Mouse (Mus musculus): ENCODE measurements around the gene 2310030G06Rik.

2310030G06Rik gene

GRCm38 (mm10) chr9:50700921-50701691, 45.2 kb downstream of the 2310030G06Rik start:
- no peak for DNase-seq (ENCODE audit: low spot score)

GRCm38 (mm10) chr9:50698418-50699409, 47.6 kb downstream of the 2310030G06Rik start:
- DNase-seq (ENCODE audit: low spot score), result no peak

- no peak for DNase-seq (ENCODE audit: low spot score)
Observed at GRCm38 (mm10) chr9:50697706-50698041, 48.7 kb downstream of the 2310030G06Rik start.

GRCm38 (mm10) chr9:50696851-50697705, 49.3 kb downstream of the 2310030G06Rik start:
- DNase-seq (ENCODE audit: low spot score), result no peak

GRCm38 (mm10) chr9:50695153-50695552, 51.2 kb downstream of the 2310030G06Rik start:
- DNase-seq (ENCODE audit: low spot score), result no peak

- DNase-seq (ENCODE audit: low spot score), result no peak
Observed at GRCm38 (mm10) chr9:50693631-50694030, 52.7 kb downstream of the 2310030G06Rik start.

DNA sequence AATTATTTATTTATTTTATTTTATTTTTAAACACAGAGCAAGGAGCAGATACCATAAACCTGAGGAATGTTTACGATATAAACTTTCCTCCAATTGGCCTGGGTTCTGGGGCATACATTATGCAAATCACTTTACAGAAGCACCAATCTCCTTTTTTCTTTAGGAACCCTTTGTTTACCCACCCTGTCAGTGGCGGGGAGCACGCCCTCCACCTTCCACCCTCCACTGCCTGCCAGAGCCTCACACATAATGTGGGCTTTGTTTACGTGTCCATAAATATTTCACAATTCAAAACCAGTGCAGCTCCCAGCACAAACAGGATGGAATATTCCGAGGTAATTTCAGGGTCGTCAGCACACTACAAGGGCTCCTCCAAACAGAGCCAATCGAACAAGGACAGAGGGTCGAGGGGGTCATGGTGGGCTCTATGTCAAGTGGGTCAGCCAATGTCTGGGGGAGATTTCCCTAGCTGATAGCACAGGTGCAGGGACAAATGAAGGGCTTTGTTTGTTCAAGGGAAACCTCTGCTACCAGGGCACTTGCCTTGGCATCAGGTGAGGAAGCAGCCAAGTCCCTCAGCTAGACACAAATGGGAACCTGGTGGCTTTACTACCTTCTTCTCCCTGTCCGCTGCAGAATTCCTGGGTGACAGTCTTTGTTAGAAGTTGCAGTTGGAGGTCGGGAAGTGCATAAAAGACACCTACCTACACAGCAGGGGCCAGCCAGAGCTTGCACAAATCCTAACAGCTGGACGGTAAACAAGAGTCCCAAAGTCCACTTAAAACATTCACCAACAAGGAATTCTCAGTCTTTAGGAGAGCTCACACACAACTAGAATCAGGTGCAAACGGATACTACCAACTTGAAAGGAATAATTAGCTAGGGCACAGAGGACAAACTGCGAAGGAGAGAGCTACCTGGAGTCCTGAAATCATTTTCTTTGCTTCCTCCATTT, 53.4 kb downstream of the 2310030G06Rik start:
- no peak for DNase-seq (ENCODE audit: low spot score)

All from urinary bladder, postnatal 10 days (tissue).